Mouse (Mus musculus) forebrain, embryonic 12.5 days (tissue): Measurements from ENCODE around the gene Rbm47. TPM values are rescaled to one million over a fixed set of nuclear protein-coding genes. Genes with fewer than 3 reads are reported as not detected.

ENCODE experiments used
- ATAC-seq: fragments of 200-750 bp; cut with Nextera tagmentation; 2 replicates; pipeline ENCODE4 v1.8.0; 2017; ENCODE audit warnings: moderate TSS enrichment; ENCODE audit not compliant: low FRiP score
- H3K27ac ChIP-seq: fragments of 300-500 bp; sonication (generic); 2 replicates; pipeline ENCODE4 v1.5.1; 2016; ENCODE audit warnings: mild to moderate bottlenecking
- H3K27me3 ChIP-seq: fragments of 300-500 bp; sonication (generic); 2 replicates; pipeline ENCODE4 v1.6.1; 2016; ENCODE audit warnings: mild to moderate bottlenecking
- H3K36me3 ChIP-seq: fragments of 300-500 bp; sonication (generic); replicated peaks from 2 replicates; pipeline ENCODE4 v1.6.1; 2016; ENCODE audit warnings: mild to moderate bottlenecking
- H3K4me1 ChIP-seq: fragments of 300-500 bp; sonication (generic); 2 replicates; pipeline ENCODE4 v1.6.1; 2016
- H3K4me2 ChIP-seq: fragments of 300-500 bp; sonication (generic); 2 replicates; pipeline ENCODE4 v1.6.1; 2016; ENCODE audit warnings: mild to moderate bottlenecking, moderate library complexity
- H3K4me3 ChIP-seq: fragments of 300-500 bp; sonication (generic); replicated peaks from 2 replicates; pipeline ENCODE4 v1.5.1; 2016; ENCODE audit warnings: mild to moderate bottlenecking
- H3K9ac ChIP-seq: fragments of 300-500 bp; sonication (generic); 2 replicates; pipeline ENCODE4 v1.6.1; 2016; ENCODE audit warnings: mild to moderate bottlenecking
- H3K9me3 ChIP-seq: fragments of 300-500 bp; sonication (generic); 2 replicates; pipeline ENCODE4 v1.6.1; 2016
- WGBS: fragments of 180-500 bp; shearing (Covaris S2); methylation state at CpG from one replicate; pipeline ENCODE4 v1.1.7; 2016; 5-methylcytosine and 5-hydroxymethylcytosine counted together
- polyA plus RNA-seq: library from polyadenylated mRNA; unstranded; fragments of >200 nt; fragmentation: Nextera tagmentation; extraction: Ambion mirVana; gene quantifications from 2 replicates; pipeline ENCODE4 v1.2.1, GENCODE M21; 2016

Rbm47 gene
- polyA plus RNA-seq, 1 experiment from 2014 or later = 6.4 TPM

- no peaks in the 10 kb centered on the region for H3K27me3 ChIP-seq
- H3K36me3 ChIP-seq = no peaks in the 10 kb centered on the region
- no peak for ATAC-seq
- no peaks in the 10 kb centered on the region for H3K9me3 ChIP-seq
- H3K4me3 ChIP-seq = no peak overlapping the region
- no peaks in the 10 kb centered on the region for H3K4me1 ChIP-seq
- no peak overlapping the region for H3K9ac ChIP-seq
- no peak overlapping the region for H3K27ac ChIP-seq
- WGBS = 87% methylated on average over 2 of the region's 2 CpGs
- H3K4me2 ChIP-seq = no peak overlapping the region
Observed at GRCm38 (mm10) chr5:66014437-66014836, 158.5 kb downstream of the Rbm47 start.

- no peaks in the 10 kb centered on the region for H3K9me3 ChIP-seq
- 76% methylated on average over 3 of the region's 3 CpGs for WGBS
- H3K36me3 ChIP-seq = no peaks in the 10 kb centered on the region
Observed at GRCm38 (mm10) chr5:66013999-66014398, 158.9 kb downstream of the Rbm47 start.

DNA sequence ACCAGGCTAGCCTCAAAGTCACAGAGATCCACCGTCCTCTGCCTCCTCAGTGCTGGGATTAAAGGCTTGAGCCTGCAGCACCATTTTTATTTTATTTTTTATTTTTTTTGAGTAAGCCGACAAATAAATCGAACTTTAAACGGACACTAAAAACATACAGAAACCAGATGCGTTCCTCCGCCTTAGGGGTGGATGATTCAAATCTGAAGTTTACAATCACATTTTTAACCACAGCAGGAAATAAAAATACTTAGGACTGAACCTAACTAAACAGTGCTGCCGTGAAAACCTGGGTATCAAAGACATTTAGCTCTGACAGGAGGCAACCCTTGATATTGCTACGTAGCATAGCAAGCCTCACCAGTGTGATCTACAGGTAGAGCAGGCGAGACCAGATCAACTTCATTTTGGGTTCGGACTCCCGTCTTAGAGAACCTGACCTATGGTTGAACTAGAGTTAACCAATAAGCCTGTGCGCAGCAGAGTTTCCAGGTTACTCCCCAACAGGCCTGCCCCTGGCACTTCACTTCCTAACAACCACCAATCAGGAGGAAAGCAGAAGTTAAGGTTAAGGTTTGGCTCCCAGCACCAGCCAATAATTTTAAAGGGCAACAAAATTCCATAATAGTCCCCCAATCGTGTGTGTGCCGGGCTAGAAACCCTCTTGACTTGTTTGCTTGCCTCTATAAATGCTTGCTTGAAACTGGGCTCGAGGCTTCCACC lies 164.5 kb downstream of the Rbm47 start:
- WGBS = 90% methylated on average over 15 of the region's 15 CpGs
- no peak for ATAC-seq
- no peak overlapping the region for H3K9ac ChIP-seq
- no peak overlapping the region for H3K4me3 ChIP-seq
- H3K36me3 ChIP-seq = no peaks in the 10 kb centered on the region
- H3K4me1 ChIP-seq = no peaks in the 10 kb centered on the region
- H3K27me3 ChIP-seq = no peaks in the 10 kb centered on the region
- no peak overlapping the region for H3K4me2 ChIP-seq
- no peaks in the 10 kb centered on the region for H3K9me3 ChIP-seq
- no peak overlapping the region for H3K27ac ChIP-seq

More at GRCm38 (mm10) chr5:66013999-66014398, 158.9 kb downstream of the Rbm47 start:
- H3K27me3 ChIP-seq = no peaks in the 10 kb centered on the region
- H3K4me3 ChIP-seq = no peak overlapping the region
- ATAC-seq = no peak
- H3K4me2 ChIP-seq = no peak overlapping the region
- H3K9ac ChIP-seq = no peak overlapping the region
- H3K4me1 ChIP-seq = no peaks in the 10 kb centered on the region
- no peak overlapping the region for H3K27ac ChIP-seq

GRCm38 (mm10) chr5:66005041-66005678 lies 167.8 kb downstream of the Rbm47 start:
- Histone ChIP-seq H3K27ac (no peak overlapping the region), H3K27me3 (no peaks in the 10 kb centered on the region), H3K36me3 (no peaks in the 10 kb centered on the region), H3K4me3 (no peak overlapping the region), H3K4me1 (no peaks in the 10 kb centered on the region), H3K9ac (no peak overlapping the region), H3K9me3 (no peaks in the 10 kb centered on the region), H3K4me2 (no peak overlapping the region)
- no peak for ATAC-seq
- 53% methylated on average over 16 of the region's 16 CpGs for WGBS

DNA sequence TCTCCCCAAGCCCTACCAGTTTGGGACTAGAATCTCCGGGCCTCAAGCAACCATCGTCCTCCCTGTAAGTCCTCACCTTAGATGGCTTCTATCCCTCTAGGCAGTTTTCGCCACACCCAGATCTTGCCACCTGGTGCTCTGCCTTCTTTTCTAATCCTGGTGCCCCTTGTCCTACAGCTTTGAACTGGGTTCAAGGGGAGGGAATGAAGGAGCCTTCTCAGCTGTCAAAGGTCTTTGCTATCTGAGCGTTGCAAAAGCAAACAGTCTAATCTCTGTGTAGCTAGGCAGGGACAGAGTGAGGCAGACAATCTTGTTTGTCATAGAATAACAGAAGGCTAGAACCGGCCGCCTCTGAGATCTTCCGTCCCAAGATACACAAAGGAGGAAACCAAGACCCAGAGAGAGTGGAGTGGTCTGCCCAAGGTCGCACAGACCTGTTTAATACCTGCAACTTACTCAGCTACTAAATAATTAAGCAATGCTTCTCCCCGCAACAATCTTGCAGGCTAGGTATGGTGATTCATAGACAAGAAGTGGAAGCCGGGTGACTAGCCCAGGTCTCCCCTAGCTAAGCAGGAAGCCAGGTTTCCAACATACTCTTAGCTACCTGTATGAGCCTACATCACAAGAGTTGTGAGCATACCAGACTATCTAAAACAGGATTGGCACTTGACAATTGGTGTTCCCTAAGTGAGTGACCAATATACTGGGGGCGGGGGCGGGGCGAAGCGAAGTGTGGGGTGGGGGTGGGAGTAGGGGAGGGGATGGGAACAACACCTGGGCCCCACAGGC lies 168.6 kb downstream of the Rbm47 start, which contains the start of gene 9130230L23Rik:
Gene 9130230L23Rik, minus strand, starts transcription at position 152 of the 792 bp plus-strand sequence.
- H3K9me3 ChIP-seq = no peaks in the 10 kb centered on the region
- H3K4me3 ChIP-seq = no peak within 1 kb of the TSS
- no peaks in the 10 kb centered on the region for H3K4me1 ChIP-seq
- H3K27ac ChIP-seq = no peak within 1 kb of the TSS
- H3K27me3 ChIP-seq = no peaks in the 10 kb centered on the region
- H3K4me2 ChIP-seq = no peak within 1 kb of the TSS
- WGBS = 78% methylated on average over 14 of the region's 14 CpGs
- no peaks in the 10 kb centered on the region for H3K36me3 ChIP-seq
- no peak for ATAC-seq
- no peak within 1 kb of the TSS for H3K9ac ChIP-seq

DNA sequence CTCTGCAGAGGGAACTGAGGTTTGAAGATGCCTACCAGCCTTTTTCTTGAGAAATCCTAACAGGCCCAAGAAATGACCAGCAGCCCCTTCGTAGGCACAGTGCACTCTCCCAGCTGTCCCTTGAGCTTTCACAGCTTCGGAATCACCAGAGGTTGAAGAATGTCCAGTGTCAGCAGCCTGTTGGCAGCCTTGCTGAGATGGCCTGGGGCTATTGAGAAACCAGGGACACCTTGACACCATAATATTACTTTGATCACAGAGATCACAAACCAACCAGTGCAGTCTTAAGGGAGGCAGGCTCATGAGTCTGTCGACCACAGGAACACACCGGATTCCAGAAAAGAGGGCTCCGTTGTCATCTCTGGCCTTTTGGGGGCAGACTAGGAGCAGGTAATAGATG lies 171.7 kb downstream of the Rbm47 start:
- no peak overlapping the region for H3K4me3 ChIP-seq
- no peak overlapping the region for H3K9ac ChIP-seq
- H3K4me2 ChIP-seq = no peak overlapping the region
- H3K27me3 ChIP-seq = no peaks in the 10 kb centered on the region
- no peak overlapping the region for H3K27ac ChIP-seq
- 82% methylated on average over 5 of the region's 5 CpGs for whole genome bisulfite sequencing
- H3K36me3 ChIP-seq = no peaks in the 10 kb centered on the region
- no peaks in the 10 kb centered on the region for H3K9me3 ChIP-seq
- ATAC-seq = no peak
- no peaks in the 10 kb centered on the region for H3K4me1 ChIP-seq

- Histone ChIP-seq H3K4me3 (no peak overlapping the region), H3K4me2 (no peak overlapping the region), H3K9me3 (no peaks in the 10 kb centered on the region), H3K27ac (no peak overlapping the region), H3K4me1 (no peaks in the 10 kb centered on the region), H3K9ac (no peak overlapping the region), H3K27me3 (no peaks in the 10 kb centered on the region), H3K36me3 (no peaks in the 10 kb centered on the region)
- WGBS = 81% methylated on average over 6 of the region's 6 CpGs
- no peak for ATAC-seq
Observed at GRCm38 (mm10) chr5:66000567-66001125, 172.3 kb downstream of the Rbm47 start.

DNA sequence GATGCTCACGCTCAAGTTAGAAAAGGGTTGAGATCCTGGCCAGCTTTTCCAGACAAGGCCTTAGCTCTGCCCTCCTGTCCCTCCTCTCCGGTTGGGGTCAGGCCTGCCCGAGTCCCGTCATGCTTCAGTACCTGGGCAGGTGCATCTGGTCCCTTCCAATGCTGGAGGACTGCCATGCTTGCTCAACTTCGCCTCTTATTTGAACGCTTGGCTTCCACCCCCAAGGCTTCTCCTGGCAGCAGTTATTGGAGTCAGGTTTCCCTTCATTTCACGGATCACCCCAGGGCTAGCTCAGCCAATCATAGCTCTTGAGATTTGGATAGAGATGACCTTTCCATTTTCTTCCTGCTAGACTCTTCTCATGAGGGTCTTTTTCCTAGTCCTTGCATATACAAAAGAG lies 172.8 kb downstream of the Rbm47 start:
- no peak for ATAC-seq
- 87% methylated on average over 7 of the region's 7 CpGs for WGBS
- no peaks in the 10 kb centered on the region for H3K36me3 ChIP-seq
- no peak overlapping the region for H3K27ac ChIP-seq
- no peaks in the 10 kb centered on the region for H3K27me3 ChIP-seq
- no peaks in the 10 kb centered on the region for H3K4me1 ChIP-seq
- no peak overlapping the region for H3K9ac ChIP-seq
- H3K4me3 ChIP-seq = no peak overlapping the region
- H3K4me2 ChIP-seq = no peak overlapping the region
- H3K9me3 ChIP-seq = no peaks in the 10 kb centered on the region

- Histone ChIP-seq H3K36me3 (no peaks in the 10 kb centered on the region), H3K9ac (no peak overlapping the region), H3K4me1 (no peaks in the 10 kb centered on the region), H3K4me3 (no peak overlapping the region), H3K27me3 (no peaks in the 10 kb centered on the region), H3K9me3 (no peaks in the 10 kb centered on the region), H3K4me2 (no peak overlapping the region), H3K27ac (no peak overlapping the region)
- 92% methylated on average over 7 of the region's 7 CpGs for WGBS
- ATAC-seq = no peak
Observed at GRCm38 (mm10) chr5:65999106-65999505, 173.8 kb downstream of the Rbm47 start.

DNA sequence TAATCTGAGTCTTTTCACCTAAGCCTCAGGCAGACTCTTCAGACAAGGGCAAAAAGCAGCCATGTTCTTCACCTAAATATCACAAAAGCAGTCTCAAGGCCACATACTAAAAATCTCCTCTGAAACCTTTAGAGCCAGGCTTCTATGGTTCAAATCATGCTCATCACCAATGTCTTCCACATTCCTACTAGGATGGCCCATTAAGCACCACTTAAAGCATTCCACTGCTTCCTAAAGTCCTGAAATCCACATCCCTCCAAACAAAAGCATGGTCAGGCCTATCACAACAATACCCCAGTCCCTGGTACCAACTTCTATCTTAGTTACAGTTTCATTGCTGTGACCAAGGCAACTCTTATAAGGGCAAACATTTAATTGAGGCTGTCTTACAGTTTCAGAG lies 175.1 kb downstream of the Rbm47 start:
- H3K27me3 ChIP-seq = no peaks in the 10 kb centered on the region
- H3K36me3 ChIP-seq = no peaks in the 10 kb centered on the region
- no peak overlapping the region for H3K9ac ChIP-seq
- H3K4me1 ChIP-seq = no peaks in the 10 kb centered on the region
- no peak for ATAC-seq
- no peak overlapping the region for H3K4me3 ChIP-seq
- no peak overlapping the region for H3K27ac ChIP-seq
- H3K4me2 ChIP-seq = no peak overlapping the region
- H3K9me3 ChIP-seq = no peaks in the 10 kb centered on the region

DNA sequence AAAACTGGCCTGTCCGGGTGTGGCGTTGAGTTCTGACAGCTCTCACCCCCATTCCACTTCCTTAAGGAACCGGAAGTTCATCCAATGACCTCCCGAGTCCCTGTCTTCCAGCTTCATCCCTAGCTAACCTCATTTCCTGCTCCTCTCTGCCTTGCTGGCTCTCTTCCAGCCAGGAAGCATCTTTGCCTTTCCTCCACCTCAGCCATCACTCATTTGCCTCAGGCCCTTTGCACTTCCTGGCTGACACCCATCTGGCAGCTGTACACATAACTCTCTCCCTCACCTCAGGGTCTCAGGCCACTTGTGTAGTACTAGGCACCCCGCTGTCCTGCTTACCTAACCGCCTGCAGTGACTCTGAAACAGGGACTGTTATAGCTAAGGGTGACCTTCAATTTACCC lies 178.3 kb downstream of the Rbm47 start:
- no peak for ATAC-seq
- 81% methylated on average over 6 of the region's 6 CpGs for WGBS

DNA sequence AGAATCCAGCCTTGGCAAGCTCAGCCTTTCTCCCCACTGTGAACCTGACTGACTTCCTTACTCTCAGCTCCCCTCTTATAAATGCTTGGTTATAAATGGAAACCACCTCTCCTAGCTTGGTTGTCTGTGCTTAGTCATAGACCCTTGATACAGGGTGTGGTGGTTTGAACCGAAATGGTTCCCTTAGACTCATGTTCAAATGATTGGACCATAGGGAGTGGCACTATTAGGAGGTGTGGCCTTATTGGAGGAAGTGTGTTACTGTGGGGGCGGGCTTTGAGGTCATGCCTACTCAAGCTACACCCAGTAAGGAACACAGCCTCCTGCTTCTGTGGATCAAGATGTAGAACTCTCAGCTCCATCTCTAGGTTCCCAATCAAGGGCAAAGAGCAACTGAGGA lies 181.7 kb downstream of the Rbm47 start:
- H3K27me3 ChIP-seq = no peaks in the 10 kb centered on the region
- H3K9ac ChIP-seq = no peak overlapping the region
- no peak overlapping the region for H3K27ac ChIP-seq
- WGBS = 83% methylated on average over 2 of the region's 2 CpGs
- no peak overlapping the region for H3K4me3 ChIP-seq
- H3K4me2 ChIP-seq = no peak overlapping the region
- H3K36me3 ChIP-seq = no peaks in the 10 kb centered on the region
- H3K9me3 ChIP-seq = no peaks in the 10 kb centered on the region
- no peak for ATAC-seq
- no peaks in the 10 kb centered on the region for H3K4me1 ChIP-seq

More for the DNA sequence above, 178.3 kb downstream of the Rbm47 start:
- Histone ChIP-seq H3K9me3 (no peaks in the 10 kb centered on the region), H3K9ac (no peak overlapping the region), H3K4me1 (no peaks in the 10 kb centered on the region), H3K4me3 (no peak overlapping the region), H3K27ac (no peak overlapping the region), H3K4me2 (no peak overlapping the region), H3K27me3 (no peaks in the 10 kb centered on the region), H3K36me3 (no peaks in the 10 kb centered on the region)
